Mouse (Mus musculus) subcutaneous adipose tissue, adult 2 months (tissue): ENCODE data around the gene Klra8. TPM values are rescaled to one million over a fixed set of nuclear protein-coding genes. Genes with fewer than 3 reads are reported as not detected.

Experiments used
- polyA plus RNA-seq: library from polyadenylated mRNA; depleted of rRNA; stranded (reverse); fragments of >200 nt; gene quantifications from 2 replicates; pipeline ENCODE4 v1.2.3, GENCODE M21; 2012; ENCODE audit warnings: low replicate concordance; rRNA removed

Gene Klra8
- 0.26 and 0.40 TPM in 2 replicates for polyA plus RNA-seq

GRCm38 (mm10) chr6:130129798-130130197, at the start of gene Klra8:
Gene Klra8, minus strand, starts transcription at chr6:130129898.

GRCm38 (mm10) chr6:130067171-130067570, 62.5 kb downstream of the Klra8 start, which contains the start of gene Klra4:
Gene Klra4, minus strand, starts transcription at chr6:130067271.

Other genes with a start within 250 kb of the Klra8 start
- not detected in 2 replicates for gene Klra5, start 212.2 kb downstream of the Klra8 start, polyA plus RNA-seq
- not detected in 2 replicates for gene Klra6, start 102.9 kb downstream of the Klra8 start, polyA plus RNA-seq
- 0.41 TPM in 1 of 2 replicates, not detected in the other for gene Klra4, start 62.6 kb downstream of the Klra8 start, polyA plus RNA-seq
- gene Klra9, start 63.2 kb upstream of the Klra8 start, polyA plus RNA-seq = 0.18 TPM in 1 of 2 replicates, not detected in the other
- gene Klra7, start 103.4 kb upstream of the Klra8 start, polyA plus RNA-seq = 0.26 and 1.5 TPM in 2 replicates
- gene Klra10, start 152.0 kb upstream of the Klra8 start, polyA plus RNA-seq = not detected in 2 replicates
- gene Klra3, start 207.7 kb upstream of the Klra8 start, polyA plus RNA-seq = 0.17 TPM in 1 of 2 replicates, not detected in the other